31 mouse cellular contexts compared by ENCODE assay signal in the genomic region with DNA sequence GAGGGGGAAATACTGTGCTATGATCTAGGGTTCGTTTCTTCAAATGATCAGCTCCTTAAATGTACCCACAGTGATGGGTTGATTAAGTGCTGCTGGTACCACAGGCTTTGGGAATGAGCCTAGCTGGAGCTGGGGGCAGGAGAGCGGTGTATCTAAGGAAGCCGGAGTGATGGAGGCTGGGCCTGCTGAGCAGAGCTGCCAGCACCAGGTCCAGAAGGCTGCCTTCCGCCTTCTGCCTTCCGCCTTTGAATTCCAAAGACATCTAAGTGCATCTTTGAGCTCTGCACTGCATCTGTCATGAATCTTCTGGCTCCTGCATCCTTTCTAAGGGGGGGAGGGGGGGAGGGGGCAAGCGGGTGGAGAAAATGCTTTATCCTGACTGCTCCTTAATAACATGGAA.
DNase-seq lines count a peak whose midpoint lies in the region; ATAC-seq lines count a peak whose summit lies in the region.
"Had no signal": no experiment of that assay in that cellular context is flagged by ENCODE, and none has a peak within 500 bp of the region (broad histone marks: within the 10 kb centered on the region; RNA-seq: fewer than 3 reads in every experiment).

No protein-coding gene starts in this region.

- H3K4me1 ChIP-seq in forebrain, embryonic 11.5 days (replicated peaks; ENCODE audit: control insufficient read depth, insufficient read depth, low read length) = no peaks in the 10 kb centered on the region; the same call in 1 of the 2 replicates
- H3K4me1 ChIP-seq in forebrain, embryonic 10.5 days = peaks cover 14% of the 10 kb centered on the region
- no peaks in the 10 kb centered on the region for H3K4me1 ChIP-seq in hindbrain, embryonic 16.5 days (ENCODE audit: control insufficient read depth, insufficient read depth, low read depth, low read length)
- H3K4me1 ChIP-seq in hindbrain, embryonic 13.5 days (replicated peaks) = peaks cover 6% of the 10 kb centered on the region; the same call in 1 of the 2 replicates
- H3K4me1 ChIP-seq in kidney, embryonic 16.5 days (ENCODE audit: insufficient read depth, low read length) = no peaks in the 10 kb centered on the region

- no peak for ATAC-seq in forebrain, embryonic 11.5 days (replicated peaks; ENCODE audit: low FRiP score)
- ATAC-seq in hindbrain, embryonic 16.5 days = peak; percentile 58; the same call in 1 of the 2 replicates
- no peak for ATAC-seq in hindbrain, embryonic 13.5 days (ENCODE audit: low FRiP score)
- ATAC-seq in kidney, embryonic 16.5 days (ENCODE audit: low FRiP score, low TSS enrichment) = no peak
- ATAC-seq: forebrain, embryonic 16.5 days; intestine, embryonic 16.5 days; midbrain, embryonic 13.5 days had no signal

- H3K9ac ChIP-seq in forebrain, embryonic 11.5 days (ENCODE audit: low read length) = no peak overlapping the region
- H3K9ac ChIP-seq in hindbrain, embryonic 16.5 days (ENCODE audit: low read depth, low read length) = no peak overlapping the region
- H3K9ac ChIP-seq in hindbrain, embryonic 13.5 days = no peak overlapping the region
- H3K9ac ChIP-seq in kidney, embryonic 16.5 days (replicated peaks; ENCODE audit: low read length) = no peak overlapping the region
- H3K9ac ChIP-seq: hindbrain, embryonic 14.5 days; liver, embryonic 14.5 days; midbrain, embryonic 13.5 days; neural tube, embryonic 13.5 days had no signal

- H3K27ac ChIP-seq in forebrain, embryonic 11.5 days (ENCODE audit: low read depth, low read length) = no peak overlapping the region
- H3K27ac ChIP-seq in forebrain, embryonic 10.5 days = no peak overlapping the region
- H3K27ac ChIP-seq in hindbrain, embryonic 16.5 days (ENCODE audit: low read depth, low read length) = no peak overlapping the region
- no peak overlapping the region for H3K27ac ChIP-seq in hindbrain, embryonic 13.5 days
- H3K27ac ChIP-seq in kidney, embryonic 16.5 days (ENCODE audit: low read length) = no peak overlapping the region
- H3K27ac ChIP-seq: hindbrain, embryonic 14.5 days; liver, embryonic 14.5 days; macrophage; midbrain, embryonic 13.5 days; neural tube, embryonic 13.5 days; stomach, postnatal 0 days had no signal

- no peaks in the 10 kb centered on the region for H3K9me3 ChIP-seq in forebrain, embryonic 11.5 days (ENCODE audit: control insufficient read depth, low read length)
- H3K9me3 ChIP-seq in forebrain, embryonic 10.5 days = no peaks in the 10 kb centered on the region
- H3K9me3 ChIP-seq in hindbrain, embryonic 16.5 days (ENCODE audit: control insufficient read depth, low read length) = no peaks in the 10 kb centered on the region
- no peaks in the 10 kb centered on the region for H3K9me3 ChIP-seq in hindbrain, embryonic 13.5 days
- H3K9me3 ChIP-seq in kidney, embryonic 16.5 days (ENCODE audit: low read length) = no peaks in the 10 kb centered on the region
- H3K9me3 ChIP-seq: midbrain, embryonic 13.5 days; neural tube, embryonic 13.5 days had no signal

- H3K36me3 ChIP-seq in forebrain, embryonic 11.5 days (ENCODE audit: control insufficient read depth, insufficient read depth, low read length) = no peaks in the 10 kb centered on the region
- H3K36me3 ChIP-seq in forebrain, embryonic 10.5 days (replicated peaks) = no peaks in the 10 kb centered on the region
- H3K36me3 ChIP-seq in hindbrain, embryonic 16.5 days (ENCODE audit: control insufficient read depth, insufficient read depth, low read length) = no peaks in the 10 kb centered on the region
- H3K36me3 ChIP-seq in hindbrain, embryonic 13.5 days = no peaks in the 10 kb centered on the region
- no peaks in the 10 kb centered on the region for H3K36me3 ChIP-seq in kidney, embryonic 16.5 days (ENCODE audit: insufficient read depth, low read length)
- H3K36me3 ChIP-seq: midbrain, embryonic 13.5 days; neural tube, embryonic 13.5 days had no signal

- no peak overlapping the region for H3K4me2 ChIP-seq in forebrain, embryonic 11.5 days (ENCODE audit: low read depth, low read length, severe bottlenecking)
- H3K4me2 ChIP-seq in hindbrain, embryonic 16.5 days (ENCODE audit: low read length) = no peak overlapping the region
- no peak overlapping the region for H3K4me2 ChIP-seq in hindbrain, embryonic 13.5 days
- H3K4me2 ChIP-seq in kidney, embryonic 16.5 days (replicated peaks; ENCODE audit: low read depth, low read length) = no peak overlapping the region
- H3K4me2 ChIP-seq: heart, embryonic 11.5 days; hindbrain, embryonic 14.5 days; midbrain, embryonic 13.5 days; neural tube, embryonic 13.5 days had no signal

- H3K4me3 ChIP-seq in forebrain, embryonic 11.5 days (ENCODE audit: low read depth, low read length) = no peak overlapping the region
- no peak overlapping the region for H3K4me3 ChIP-seq in forebrain, embryonic 10.5 days
- H3K4me3 ChIP-seq in hindbrain, embryonic 16.5 days (ENCODE audit: low read length) = no peak overlapping the region
- no peak overlapping the region for H3K4me3 ChIP-seq in hindbrain, embryonic 13.5 days
- no peak overlapping the region for H3K4me3 ChIP-seq in kidney, embryonic 16.5 days (ENCODE audit: low read length)
- H3K4me3 ChIP-seq: erythroblast, embryonic 14.5 days; midbrain, embryonic 13.5 days; neural tube, embryonic 13.5 days had no signal

- peak; percentile 33 for DNase-seq in forebrain, embryonic 11.5 days (ENCODE audit: low spot score)
- no peak for DNase-seq in forebrain, embryonic 10.5 days (ENCODE audit: extremely low spot score, low spot score)
- peak; percentile 26 to 42 for DNase-seq in layer of hippocampus, adult 8-10 months (ENCODE audit: low spot score in 2 of 2)
- DNase-seq in layer of hippocampus, postnatal 25 days (ENCODE audit: extremely low spot score in 1 of 2, low spot score in 1 of 2) = no peak
- peak; percentile 7 for DNase-seq in yolk sac, embryonic 10.5 days (ENCODE audit: low spot score)
- DNase-seq: adrenal gland, postnatal 10 days; cerebellum, adult 11-12 months; gastrocnemius, postnatal 14 days; heart, postnatal 36 days; kidney, adult 8-10 months; kidney, postnatal 10 days; liver; lung, adult 2 months; lung, postnatal 10 days; right cerebral cortex, postnatal 14 days; spleen, adult 18-20 months; thymus, adult 18-20 months; thymus, postnatal 25 days had no signal

- WGBS in forebrain, embryonic 11.5 days = 82% methylated on average over 6 of the region's 6 CpGs
- WGBS in forebrain, embryonic 10.5 days = 83% methylated on average over 6 of the region's 6 CpGs
- 60% methylated on average over 6 of the region's 6 CpGs for WGBS in hindbrain, embryonic 16.5 days
- WGBS in hindbrain, embryonic 13.5 days = 82% methylated on average over 6 of the region's 6 CpGs
- 71% methylated on average over 6 of the region's 6 CpGs for WGBS in kidney, embryonic 16.5 days

- no peaks in the 10 kb centered on the region for H3K27me3 ChIP-seq in forebrain, embryonic 11.5 days (ENCODE audit: control insufficient read depth, insufficient read depth, low read length)
- H3K27me3 ChIP-seq in forebrain, embryonic 10.5 days (ENCODE audit: poor library complexity, severe bottlenecking) = no peaks in the 10 kb centered on the region
- no peaks in the 10 kb centered on the region for H3K27me3 ChIP-seq in hindbrain, embryonic 16.5 days (replicated peaks; ENCODE audit: control insufficient read depth, insufficient read depth, low read length)
- peaks cover 11% of the 10 kb centered on the region for H3K27me3 ChIP-seq in hindbrain, embryonic 13.5 days
- H3K27me3 ChIP-seq in kidney, embryonic 16.5 days (ENCODE audit: insufficient read depth, low read length) = no peaks in the 10 kb centered on the region
- H3K27me3 ChIP-seq: midbrain, embryonic 13.5 days; neural tube, embryonic 13.5 days had no signal

Comparison
In these comparisons a context has a peak if more than half of its experiments do, and no peak if none do; other contexts are left out.
1. DNase-seq: peak in forebrain, embryonic 11.5 days (single experiment), layer of hippocampus, adult 8-10 months (2 of 2) and yolk sac, embryonic 10.5 days (single experiment); none in forebrain, embryonic 10.5 days (single experiment) and layer of hippocampus, postnatal 25 days (0 of 2).